Mouse (Mus musculus): ENCODE data around the gene Clcn3.

DNA sequence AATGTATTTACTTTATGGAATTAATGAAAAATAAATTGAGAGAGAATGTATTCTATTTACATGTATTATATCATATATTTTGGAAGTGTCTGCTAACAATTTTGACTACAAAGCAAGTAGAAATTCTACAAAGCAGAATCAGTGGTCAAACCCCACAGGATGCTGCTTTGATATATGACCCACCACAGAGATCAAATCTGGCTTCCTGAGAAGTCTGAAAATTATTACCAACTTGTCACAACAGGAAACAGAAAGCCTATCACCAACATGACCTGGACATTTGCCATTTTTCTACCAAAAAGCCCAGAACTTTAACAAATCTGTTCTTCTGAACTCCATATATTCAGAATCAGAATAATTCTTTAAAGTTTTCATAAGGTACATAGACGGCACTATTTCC is 1.7 kb downstream of the Clcn3 start:
- no peak for TF ChIP-seq TAL1 (IDR thresholded peaks at IDR 0.05; ENCODE audit: low read length)
- no peak for TF ChIP-seq GATA1 (IDR thresholded peaks at IDR 0.05; ENCODE audit: low read length)

All from erythroblast, embryonic 14.5 days (primary cell).